Mouse (Mus musculus) lung, embryonic 14.5 days (tissue): ENCODE measurements around the gene Mad1l1. TPM values are rescaled to one million over a fixed set of nuclear protein-coding genes. Genes with fewer than 3 reads are reported as not detected.
A peak's percentile ranks its signal among the peaks of the same experiment; 100 is the strongest.

Source experiments
- ATAC-seq: fragments of 200-750 bp; cut with Nextera tagmentation; 2 replicates; pipeline ENCODE4 v1.8.0; 2017; ENCODE audit warnings: mild to moderate bottlenecking, moderate TSS enrichment, moderate library complexity; ENCODE audit not compliant: insufficient read depth
- DNase-seq: peaks from one replicate; pipeline ENCODE4 v3.0.0-alpha.2; 2015
- H3K27ac ChIP-seq: fragments of 300-500 bp; sonication (generic); 2 replicates; pipeline ENCODE4 v1.5.1; 2014; ENCODE audit warnings: low read depth, mild to moderate bottlenecking, moderate library complexity
- H3K27me3 ChIP-seq: fragments of 300-500 bp; sonication (generic); 2 replicates; pipeline ENCODE4 v1.6.1; 2014; ENCODE audit warnings: low read length, control low read depth; ENCODE audit not compliant: insufficient read depth
- H3K36me3 ChIP-seq: fragments of 300-500 bp; sonication (generic); 2 replicates; pipeline ENCODE4 v1.6.1; 2014; ENCODE audit warnings: control low read depth; ENCODE audit not compliant: insufficient read depth
- H3K4me1 ChIP-seq: fragments of 300-500 bp; sonication (generic); 2 replicates; pipeline ENCODE4 v1.6.1; 2014; ENCODE audit warnings: antibody characterized with exemption, control low read depth; ENCODE audit not compliant: insufficient read depth
- H3K4me2 ChIP-seq: fragments of 300-500 bp; sonication (generic); 2 replicates; pipeline ENCODE4 v1.6.1; 2014; ENCODE audit warnings: mild to moderate bottlenecking
- H3K4me3 ChIP-seq: fragments of 300-500 bp; sonication (generic); 2 replicates; pipeline ENCODE4 v1.5.1; 2014; ENCODE audit warnings: low read depth, low read length
- H3K9ac ChIP-seq: fragments of 300-500 bp; sonication (generic); 2 replicates; pipeline ENCODE4 v1.6.1; 2014
- H3K9me3 ChIP-seq: fragments of 300-500 bp; sonication (generic); 2 replicates; pipeline ENCODE4 v1.6.1; 2016; ENCODE audit warnings: low read depth, low read length, control low read depth
- CTCF ChIP-seq: IDR thresholded peaks from 2 replicates; pipeline ENCODE4 v1.5.1; 2016; ENCODE audit warnings: antibody characterized with exemption, low read depth
- WGBS: fragments of 180-500 bp; shearing (Covaris S2); extraction: QIAGEN DNeasy Blood & Tissue Kit; methylation state at CpG from one replicate; pipeline ENCODE4 v1.1.7; 2014; 5-methylcytosine and 5-hydroxymethylcytosine counted together
- polyA plus RNA-seq: library from polyadenylated mRNA; unstranded; fragments of >200 nt; fragmentation: Nextera tagmentation; extraction: Ambion mirVana; gene quantifications from 2 replicates; pipeline ENCODE4 v1.2.1, GENCODE M21; 2014

Gene Mad1l1
- polyA plus RNA-seq, 1 experiment from 2014 or later = 61.6 TPM

GRCm38 (mm10) chr5:140123194-140123593 is 198.2 kb downstream of the Mad1l1 start:
- peak; percentile 57; the same call in 1 of the 2 replicates for ATAC-seq
- Histone ChIP-seq H3K9ac (no peak overlapping the region), H3K36me3 (no peaks in the 10 kb centered on the region), H3K4me3 (no peak overlapping the region), H3K4me1 (no peaks in the 10 kb centered on the region), H3K9me3 (no peaks in the 10 kb centered on the region), H3K4me2 (0 out of 2 replicates have a peak overlapping the region, but pooled peaks have one; percentile 18), H3K27ac (peak overlapping the region; percentile 58; the same call in 1 of the 2 replicates), H3K27me3 (no peaks in the 10 kb centered on the region)
- WGBS = 42% methylated on average over 5 of the region's 5 CpGs
- no peak for TF ChIP-seq CTCF
- DNase-seq = peak; percentile 31

GRCm38 (mm10) chr5:140121966-140122365 is 199.4 kb downstream of the Mad1l1 start:
- peak; percentile 15 for DNase-seq
- ATAC-seq = no peak
- H3K36me3 ChIP-seq = 0 out of 2 replicates have a peak, but pooled peaks cover 2% of the 10 kb centered on the region
- no peak overlapping the region for H3K27ac ChIP-seq
- no peak for TF ChIP-seq CTCF
- no peaks in the 10 kb centered on the region for H3K9me3 ChIP-seq
- no peak overlapping the region for H3K4me2 ChIP-seq
- H3K4me1 ChIP-seq = no peaks in the 10 kb centered on the region
- H3K9ac ChIP-seq = no peak overlapping the region
- WGBS = 82% methylated on average over 3 of the region's 3 CpGs
- no peak overlapping the region for H3K4me3 ChIP-seq
- no peaks in the 10 kb centered on the region for H3K27me3 ChIP-seq

GRCm38 (mm10) chr5:140118921-140119320 is 202.4 kb downstream of the Mad1l1 start:
- DNase-seq (no peak), ATAC-seq (no peak)
- Histone ChIP-seq H3K4me3 (no peak overlapping the region), H3K4me2 (no peak overlapping the region), H3K36me3 (0 out of 2 replicates have a peak, but pooled peaks cover 7% of the 10 kb centered on the region), H3K27me3 (no peaks in the 10 kb centered on the region), H3K27ac (no peak overlapping the region), H3K9ac (no peak overlapping the region), H3K4me1 (no peaks in the 10 kb centered on the region), H3K9me3 (no peaks in the 10 kb centered on the region)
- no peak for TF ChIP-seq CTCF
- WGBS = 94% methylated on average over 3 of the region's 3 CpGs

- no peak for ATAC-seq
- H3K36me3 ChIP-seq = 0 out of 2 replicates have a peak, but pooled peaks cover 7% of the 10 kb centered on the region
These were observed 203.4 kb downstream of the Mad1l1 start for GRCm38 (mm10) chr5:140117968-140118367.

GRCm38 (mm10) chr5:140115434-140116271 is 205.7 kb downstream of the Mad1l1 start:
- Histone ChIP-seq H3K4me3 (no peak overlapping the region), H3K27ac (peak overlapping the region; percentile 55), H3K9ac (no peak overlapping the region), H3K4me1 (no peaks in the 10 kb centered on the region), H3K9me3 (no peaks in the 10 kb centered on the region), H3K36me3 (peaks cover 18% of the 10 kb centered on the region), H3K27me3 (no peaks in the 10 kb centered on the region), H3K4me2 (no peak overlapping the region)
- DNase-seq = peak; percentile 89
- peak; percentile 89 for ATAC-seq
- TF ChIP-seq CTCF = no peak
- 24% methylated on average over 8 of the region's 8 CpGs for WGBS

More at GRCm38 (mm10) chr5:140117968-140118367, 203.4 kb downstream of the Mad1l1 start:
- Histone ChIP-seq H3K27me3 (no peaks in the 10 kb centered on the region), H3K4me3 (no peak overlapping the region), H3K4me1 (no peaks in the 10 kb centered on the region), H3K4me2 (no peak overlapping the region), H3K9ac (no peak overlapping the region), H3K9me3 (no peaks in the 10 kb centered on the region), H3K27ac (no peak overlapping the region)
- no peak for TF ChIP-seq CTCF
- no peak for DNase-seq

DNA sequence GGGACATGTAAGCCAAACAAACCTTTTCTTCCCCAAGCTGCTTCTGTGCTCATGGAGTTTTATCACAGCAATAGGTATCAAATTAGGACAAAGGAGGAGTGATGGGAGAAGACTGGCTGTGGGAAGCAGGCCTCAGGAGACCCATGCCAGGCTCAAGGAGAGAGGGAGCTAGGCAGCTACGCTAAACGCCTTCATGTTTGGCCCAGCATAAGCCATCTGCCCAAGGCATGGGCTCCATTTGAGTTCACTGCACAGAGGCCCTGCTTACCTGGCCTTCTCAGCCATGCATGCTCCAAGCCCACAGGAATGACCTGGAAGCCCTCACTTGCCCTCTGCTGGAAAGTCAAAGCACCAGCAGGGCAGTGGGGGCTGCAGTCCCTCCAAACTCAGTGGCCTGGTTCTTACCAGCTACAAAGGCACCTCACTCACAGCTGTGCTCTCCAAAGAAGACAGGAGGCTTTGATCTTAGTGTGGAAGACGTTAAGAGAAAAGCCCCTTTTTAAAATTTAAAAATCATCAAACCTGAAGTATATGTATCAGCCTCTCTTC is 206.8 kb downstream of the Mad1l1 start:
- H3K27ac ChIP-seq = no peak overlapping the region
- DNase-seq (no peak), ATAC-seq (no peak)
- H3K4me2 ChIP-seq = no peak overlapping the region
- no peak for TF ChIP-seq CTCF
- H3K36me3 ChIP-seq = peaks cover 18% of the 10 kb centered on the region
- H3K9me3 ChIP-seq = no peaks in the 10 kb centered on the region
- no peak overlapping the region for H3K9ac ChIP-seq
- H3K4me3 ChIP-seq = no peak overlapping the region
- no peaks in the 10 kb centered on the region for H3K4me1 ChIP-seq
- no peaks in the 10 kb centered on the region for H3K27me3 ChIP-seq
- 75% methylated on average over 3 of the region's 3 CpGs for WGBS

DNA sequence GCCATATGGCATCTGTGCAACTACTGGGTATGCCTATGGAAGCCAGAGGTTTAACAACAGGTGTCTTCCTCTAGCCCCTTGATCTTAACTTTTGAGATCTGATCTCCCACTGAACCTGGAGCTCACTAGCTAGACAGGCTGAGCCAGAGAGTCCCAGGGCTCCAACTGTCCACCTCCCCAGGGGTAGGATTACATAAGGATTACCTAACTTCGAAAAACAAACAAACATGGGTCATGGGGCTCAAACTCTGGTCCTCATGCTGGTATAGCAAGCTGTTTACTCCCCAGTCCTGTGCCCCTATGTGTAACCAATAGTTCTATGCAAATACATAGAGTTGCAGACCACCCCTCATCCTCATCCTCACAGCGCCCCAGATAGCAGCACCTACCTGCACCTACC is 208.1 kb downstream of the Mad1l1 start:
- TF ChIP-seq CTCF = no peak

More for the DNA sequence above, 208.1 kb downstream of the Mad1l1 start:
- no peaks in the 10 kb centered on the region for H3K4me1 ChIP-seq
- no peaks in the 10 kb centered on the region for H3K27me3 ChIP-seq
- no peak for DNase-seq
- H3K4me3 ChIP-seq = no peak overlapping the region
- H3K4me2 ChIP-seq = no peak overlapping the region
- peaks cover 18% of the 10 kb centered on the region for H3K36me3 ChIP-seq
- no peak for ATAC-seq
- no peak overlapping the region for H3K27ac ChIP-seq
- H3K9me3 ChIP-seq = no peaks in the 10 kb centered on the region
- no peak overlapping the region for H3K9ac ChIP-seq
- 82% methylated on average over 2 of the region's 2 CpGs for WGBS
